Mouse (Mus musculus): ENCODE measurements at regions not wholly inside any gene's neighbourhood (a gene's known extent, or its start where the extent isn't known, plus 50 kb on each side); places are given as distances from the start of the nearest gene placed in this dataset.

DNA sequence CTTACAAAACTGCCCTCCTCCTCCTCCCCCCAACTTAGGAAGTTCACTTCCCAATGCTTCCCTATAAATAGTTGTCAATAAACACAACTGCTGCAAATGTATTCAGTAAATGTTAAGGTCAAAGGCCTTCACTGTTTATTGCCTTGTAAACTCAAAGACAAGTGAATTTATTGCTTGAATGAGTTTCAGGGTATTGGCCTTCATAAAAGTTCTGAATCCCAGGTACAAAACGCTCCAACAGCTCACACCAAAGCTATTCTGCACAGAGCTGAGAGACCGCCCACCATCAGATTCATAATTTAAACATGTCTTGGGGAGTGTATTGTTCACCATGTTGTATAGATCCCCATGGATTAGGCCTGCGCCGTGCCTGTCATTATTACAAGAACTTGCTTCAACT is 53.9 kb upstream of the Cdkn3 start:
- DNase-seq: no peak

DNA sequence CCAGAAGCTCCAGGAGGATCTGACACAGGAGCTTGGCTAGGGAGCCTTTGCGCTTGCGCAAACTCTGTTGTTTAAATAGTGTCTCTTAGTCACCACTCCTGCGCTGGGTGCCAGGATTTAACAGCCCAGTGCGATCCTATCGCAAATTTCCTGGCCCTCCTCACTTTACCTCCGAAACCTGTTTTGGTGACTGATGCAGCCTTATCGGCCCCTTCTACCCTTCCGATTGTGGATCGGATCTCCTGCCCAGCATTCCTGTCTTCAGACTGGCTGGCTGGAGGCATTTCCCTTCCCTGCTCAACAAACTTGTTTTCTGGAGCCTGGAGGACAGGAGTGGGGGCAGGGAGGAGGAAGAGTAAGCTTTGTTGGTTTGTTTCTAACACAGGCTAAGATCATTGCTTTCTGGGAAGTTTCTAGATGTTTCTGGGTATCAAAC is 56.0 kb upstream of the Cdkn3 start:
- DNase-seq: peak; percentile 27

DNA sequence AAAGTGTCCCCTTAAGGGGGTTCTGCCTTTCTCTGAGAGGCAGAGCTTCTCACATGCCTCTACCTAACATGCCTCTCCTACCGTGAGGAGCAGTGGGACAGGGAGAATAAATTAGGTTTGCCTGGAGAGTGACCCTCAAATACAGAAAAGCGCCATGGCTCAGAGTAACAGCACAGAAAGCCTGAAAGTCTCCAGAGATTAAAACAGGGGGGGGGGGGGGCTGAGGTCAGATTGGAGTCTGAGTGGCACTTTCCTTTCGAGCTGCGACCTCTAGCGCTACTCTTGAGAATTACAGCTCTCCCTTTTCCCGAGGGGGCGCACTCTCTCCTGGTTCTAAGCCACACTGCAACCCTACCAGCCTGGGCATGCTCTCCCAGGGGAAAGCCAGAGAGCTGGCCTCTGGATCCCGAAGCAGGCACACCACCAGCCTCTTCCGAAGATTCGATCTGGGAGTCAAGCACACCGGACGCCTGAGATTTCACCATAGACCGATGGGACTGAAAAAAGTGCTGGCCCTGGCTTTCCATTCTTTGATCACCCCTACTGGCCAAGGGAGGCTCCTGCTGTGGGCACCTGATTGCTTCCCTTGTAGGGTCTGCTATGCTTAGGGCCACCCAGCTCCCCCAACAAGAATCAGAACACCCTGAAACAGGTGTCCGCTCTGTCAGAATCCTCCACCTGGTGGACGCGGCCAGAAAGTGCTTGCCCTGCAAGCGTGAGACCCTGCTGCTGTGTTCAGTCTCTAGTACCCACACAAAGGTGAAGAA is 57.5 kb upstream of the Cdkn3 start:
- DNase-seq: peak; percentile 61

DNA sequence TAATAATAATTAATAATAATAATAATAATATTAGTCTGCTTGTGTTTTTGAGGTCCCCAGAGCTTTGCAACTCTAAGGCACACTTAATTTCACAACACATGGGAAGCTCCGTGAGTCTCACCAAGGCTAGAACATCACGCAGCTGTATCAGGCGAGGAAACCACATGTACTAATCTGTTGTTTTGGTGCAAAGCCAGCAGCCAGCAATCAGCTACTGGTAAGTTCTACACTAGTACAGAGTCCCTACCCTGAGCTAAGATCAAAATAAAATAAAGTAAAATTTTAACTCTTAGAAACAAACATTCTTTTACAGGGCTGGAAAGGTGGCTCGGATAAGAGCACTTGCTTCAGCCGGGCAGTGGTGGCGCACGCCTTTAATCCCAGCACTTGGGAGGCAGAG is 67.8 kb upstream of the Cdkn3 start:
- DNase-seq: no peak

DNA sequence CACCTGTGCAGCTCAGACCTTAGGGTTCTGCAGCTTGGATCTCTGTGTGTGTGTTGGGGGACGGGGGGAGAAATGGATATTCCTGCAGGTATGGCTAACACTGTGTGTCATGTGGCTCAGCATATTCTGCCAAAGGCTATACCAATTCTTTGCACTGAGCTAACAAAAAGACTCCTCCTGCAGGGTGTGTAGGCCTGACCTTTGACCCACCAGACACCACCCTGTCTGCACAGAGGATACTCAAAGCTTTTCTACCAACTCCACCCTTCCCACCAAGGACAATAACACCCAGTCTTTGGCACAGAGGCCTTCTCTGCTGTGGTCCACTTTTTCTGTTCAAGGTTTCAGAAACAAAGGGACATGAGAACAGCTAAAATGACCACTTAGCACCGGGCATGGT is 68.3 kb upstream of the Cdkn3 start:
- no peak for DNase-seq

DNA sequence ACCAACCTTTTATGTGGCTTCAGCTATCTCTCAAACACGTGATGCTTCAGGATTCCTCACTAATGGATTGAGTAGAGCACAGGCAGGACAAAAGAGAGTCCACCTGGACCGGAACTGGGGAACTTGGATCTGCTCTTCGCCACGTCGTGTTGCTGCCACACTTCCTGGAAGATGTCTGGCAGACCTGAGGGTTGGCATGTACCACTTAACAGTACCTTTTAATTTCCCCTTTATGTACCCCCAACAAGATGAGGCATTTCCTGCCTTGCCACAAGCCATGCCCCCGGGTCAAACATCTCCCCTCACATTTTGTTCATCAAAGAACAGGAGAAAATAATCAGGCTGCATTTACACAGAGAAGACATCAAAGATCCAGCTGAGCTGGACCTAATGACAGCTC is 77.6 kb upstream of the Cdkn3 start:
- DNase-seq: no peak

DNA sequence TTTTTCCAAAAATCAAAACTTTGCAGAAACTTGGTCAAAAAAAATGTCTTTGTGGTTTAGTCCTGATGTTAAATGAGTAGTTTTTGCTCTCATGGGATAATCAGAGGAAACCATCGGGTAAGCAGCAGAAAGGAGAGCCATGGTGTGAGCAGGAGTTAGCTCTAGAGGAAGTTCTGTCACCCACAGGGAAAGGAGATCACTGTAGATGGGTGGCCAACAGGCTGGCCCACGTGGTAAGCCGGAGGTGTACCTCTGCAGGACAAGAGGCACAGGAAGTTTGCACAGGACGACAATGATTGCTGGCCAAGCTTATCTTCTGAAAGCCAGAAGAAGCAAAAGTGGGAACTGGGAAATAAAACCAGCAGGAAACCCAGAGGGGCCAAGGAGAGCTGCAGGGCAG is 81.4 kb upstream of the Cdkn3 start:
- peak; percentile 7 for DNase-seq

DNA sequence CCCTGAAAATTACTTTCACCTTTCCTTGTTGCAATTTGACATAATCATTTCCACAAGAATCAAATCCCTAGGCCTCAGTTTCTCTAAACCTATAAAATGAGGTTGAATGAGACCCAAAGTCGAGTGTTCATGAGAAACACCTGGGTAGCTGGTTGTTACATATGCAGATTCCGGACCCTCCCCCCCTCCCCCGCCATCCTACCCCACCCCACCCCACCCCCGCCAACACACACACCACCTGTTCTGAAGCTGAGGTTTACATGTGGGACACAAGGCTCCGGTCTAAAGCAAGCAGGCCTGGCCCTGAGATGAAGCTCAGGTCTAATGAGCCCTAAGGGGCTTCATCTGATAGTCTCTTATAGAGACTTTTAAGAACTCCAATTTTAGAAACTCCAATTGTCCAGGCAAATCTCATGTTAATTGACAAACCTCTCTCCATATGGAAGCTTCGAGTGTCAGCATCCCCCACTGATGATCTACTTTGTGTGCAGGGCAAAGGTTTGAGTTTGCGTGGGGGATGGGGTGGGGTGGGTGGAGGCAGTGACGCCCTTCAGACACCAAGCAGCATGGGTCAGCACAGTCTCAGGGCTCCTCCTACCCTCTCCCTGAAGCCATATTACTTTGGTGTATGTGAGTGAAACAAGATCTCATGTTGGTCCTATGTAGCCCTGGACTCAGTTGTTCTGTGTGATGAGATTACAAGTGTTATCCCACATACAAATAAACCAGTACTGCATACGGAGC is 88.7 kb upstream of the Cdkn3 start:
- DNase-seq: no peak

DNA sequence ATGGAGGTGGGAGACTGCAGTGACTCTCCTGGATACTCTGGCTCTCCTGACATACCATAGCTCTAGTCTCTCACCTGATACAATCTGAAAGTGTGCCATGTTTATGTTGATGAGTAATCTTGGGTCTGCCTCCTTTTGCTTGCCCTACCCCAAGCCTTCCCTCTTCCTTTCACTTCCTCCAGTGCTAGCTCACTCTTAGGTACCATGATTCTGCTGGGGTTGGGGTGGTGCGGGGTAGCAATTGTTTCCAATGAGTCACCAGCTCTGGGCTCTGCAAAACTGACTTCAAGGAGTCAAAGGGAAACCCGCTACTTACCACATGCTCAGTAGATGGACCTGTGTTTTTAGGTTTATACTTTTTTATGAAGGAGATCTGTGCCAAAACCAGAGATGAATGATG is 89.3 kb upstream of the Cdkn3 start:
- no peak for DNase-seq

DNA sequence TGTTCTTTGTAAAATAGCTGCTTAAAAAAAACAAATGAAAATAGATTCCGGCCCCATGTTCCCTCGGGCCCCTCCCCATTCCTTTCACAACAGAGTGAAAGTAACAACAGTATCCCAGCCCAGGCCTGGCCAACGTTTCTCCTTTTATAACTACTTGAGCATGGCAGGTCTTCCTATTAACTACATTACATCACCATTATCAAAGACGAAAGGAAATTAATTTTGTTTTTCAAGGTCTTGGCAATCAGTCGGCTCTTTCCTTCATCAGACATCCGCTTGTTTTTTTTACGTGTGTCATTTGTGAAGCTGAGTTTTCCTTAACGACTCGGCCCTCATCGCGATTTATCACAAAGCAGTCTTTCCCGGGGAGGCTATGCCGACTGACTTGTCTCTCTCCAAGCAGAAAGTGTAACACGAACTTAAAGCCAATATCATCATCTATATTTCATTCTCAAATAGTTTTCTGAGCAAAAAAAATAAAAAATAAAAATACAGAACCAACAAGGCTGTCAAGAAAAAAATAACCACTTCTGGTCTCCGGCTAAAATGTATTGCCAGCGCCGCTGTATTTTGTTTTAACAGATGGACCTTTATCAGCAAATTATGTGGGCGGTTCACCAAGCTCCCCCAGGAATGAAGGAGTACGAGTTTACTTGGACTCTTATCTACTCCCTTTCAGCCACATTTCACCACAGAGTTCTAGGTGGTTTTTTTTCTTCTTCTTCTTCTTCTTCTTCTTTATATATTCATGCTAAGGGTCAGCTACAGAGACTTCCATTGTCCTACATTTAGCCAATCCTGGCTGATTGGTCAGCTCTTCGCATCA is 89.9 kb upstream of the Cdkn3 start:
- DNase-seq: peak; percentile 18

DNA sequence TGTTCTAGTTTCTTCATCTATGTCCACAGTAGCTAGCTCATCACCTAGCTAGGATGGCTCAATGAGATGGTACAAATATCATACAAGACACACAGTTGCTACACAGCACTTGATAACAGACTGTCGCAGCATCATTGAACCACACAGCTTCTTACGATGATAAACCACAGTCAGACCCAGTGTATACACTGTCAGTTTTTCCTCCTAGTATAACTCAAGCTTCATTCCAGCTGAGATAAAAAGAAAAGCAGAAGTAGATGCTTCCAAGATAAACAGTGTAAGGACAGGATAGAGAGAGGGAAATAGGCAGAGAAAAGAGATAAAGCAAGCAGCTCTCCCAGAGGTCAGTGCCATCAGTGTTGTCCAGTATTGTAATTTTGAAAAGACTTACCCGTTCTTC is 92.1 kb upstream of the Cdkn3 start:
- DNase-seq: no peak

DNA sequence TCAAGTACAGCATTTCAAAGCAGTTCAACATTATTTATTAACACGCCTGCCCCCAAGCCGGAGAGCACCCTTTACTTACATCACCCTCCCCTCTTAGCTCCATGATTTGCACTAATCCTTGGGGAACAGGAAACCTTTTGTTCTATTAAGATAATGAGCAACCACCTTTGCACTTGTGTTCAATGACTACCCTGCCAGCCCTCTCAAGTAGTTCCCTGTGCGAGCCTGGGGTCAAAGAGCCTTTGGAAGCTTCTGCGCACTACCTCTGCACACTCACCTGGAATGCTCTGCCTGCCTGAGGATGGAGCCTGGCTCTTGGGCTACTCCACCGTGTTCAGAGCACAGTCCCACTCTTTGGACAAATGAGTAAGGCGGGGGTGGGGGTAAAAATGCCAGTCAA is 96.0 kb upstream of the Cdkn3 start:
- no peak for DNase-seq

DNA sequence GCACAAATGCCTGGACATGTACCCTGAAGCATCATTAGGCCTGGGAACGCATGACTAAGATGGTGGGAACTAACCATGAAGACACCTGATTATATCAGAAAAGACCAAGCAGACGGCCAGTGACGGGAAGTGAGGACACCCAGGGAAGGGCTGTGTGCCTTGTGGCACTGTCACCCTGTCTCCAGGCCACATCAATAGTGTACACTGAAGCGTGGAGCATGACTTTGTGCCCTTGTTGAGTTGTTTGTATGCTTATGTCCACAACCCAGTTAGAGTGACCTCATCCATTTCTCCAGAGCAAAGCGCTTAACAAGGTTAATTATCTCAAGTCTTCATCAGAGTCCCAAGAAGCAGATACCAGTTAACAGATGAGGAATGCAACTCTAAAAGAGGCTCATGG is 96.8 kb upstream of the Cdkn3 start:
- DNase-seq: no peak

DNA sequence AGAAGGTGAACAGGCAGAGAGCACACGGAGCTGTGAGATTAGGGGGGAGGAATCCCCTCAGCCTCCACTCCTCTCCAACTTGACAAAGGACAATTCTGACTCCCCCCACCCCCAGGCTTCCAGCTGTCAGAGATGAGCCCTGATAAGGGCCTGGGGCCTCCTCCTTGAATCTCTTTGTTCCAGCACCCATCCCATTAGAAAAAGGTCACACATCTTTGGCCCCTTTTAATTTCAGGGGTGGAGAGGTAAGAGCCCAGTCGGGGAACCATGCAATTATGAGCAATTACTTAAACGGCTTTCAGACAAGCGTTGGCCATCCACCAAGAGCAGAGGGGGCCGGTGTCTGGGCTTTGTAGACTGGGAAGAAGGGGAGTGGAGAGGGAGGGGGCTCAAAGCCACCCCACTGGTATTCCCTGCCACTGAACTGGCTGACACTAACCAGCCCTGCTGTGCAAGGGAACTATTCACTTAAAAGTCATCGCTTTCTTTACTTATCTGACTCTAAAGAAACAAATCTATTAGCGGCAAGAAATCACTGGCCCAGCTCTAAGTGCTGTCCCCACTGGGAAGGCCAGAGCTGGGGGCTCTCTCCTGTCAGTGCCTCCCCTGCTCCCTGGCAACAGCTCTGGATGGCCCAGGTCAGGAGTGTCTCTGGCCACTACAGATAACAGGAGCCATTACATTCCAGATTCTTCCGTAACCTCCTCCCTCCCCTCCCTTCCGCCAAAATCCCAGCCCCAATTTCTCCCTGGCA is 98.4 kb upstream of the Cdkn3 start:
- peak; percentile 8 for DNase-seq

DNA sequence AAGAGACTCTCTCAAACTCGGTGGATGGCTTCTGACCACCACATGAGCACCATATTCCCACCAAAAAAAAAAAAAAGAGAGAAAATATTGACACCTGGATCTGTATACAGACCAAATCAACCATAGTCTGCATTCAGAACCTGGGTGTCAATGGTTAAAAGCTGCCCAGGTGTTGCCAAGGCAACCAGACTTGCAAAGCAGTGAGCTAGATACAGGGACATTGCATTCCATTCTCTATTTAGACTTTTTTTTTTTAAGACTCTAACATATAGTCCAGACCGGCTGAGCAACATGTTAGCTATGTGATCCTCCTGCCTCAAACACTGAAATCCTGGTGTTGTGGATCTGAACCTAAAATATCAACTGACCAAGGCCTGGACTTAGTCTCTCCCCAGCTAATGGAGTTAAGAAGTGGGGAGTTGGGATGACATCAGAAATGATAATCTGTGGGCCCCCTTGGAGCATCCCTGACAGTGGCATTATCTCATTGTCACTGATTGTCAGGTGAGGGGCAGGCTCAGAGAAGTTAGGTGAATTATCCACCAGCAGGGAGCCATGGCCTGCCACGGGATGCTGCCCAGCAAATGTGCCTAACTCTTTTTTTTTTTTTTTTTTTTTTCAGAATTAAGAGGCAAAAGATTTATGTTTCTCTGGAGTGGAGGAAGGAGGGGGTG is 99.1 kb upstream of the Cdkn3 start:
- no peak for DNase-seq

DNA sequence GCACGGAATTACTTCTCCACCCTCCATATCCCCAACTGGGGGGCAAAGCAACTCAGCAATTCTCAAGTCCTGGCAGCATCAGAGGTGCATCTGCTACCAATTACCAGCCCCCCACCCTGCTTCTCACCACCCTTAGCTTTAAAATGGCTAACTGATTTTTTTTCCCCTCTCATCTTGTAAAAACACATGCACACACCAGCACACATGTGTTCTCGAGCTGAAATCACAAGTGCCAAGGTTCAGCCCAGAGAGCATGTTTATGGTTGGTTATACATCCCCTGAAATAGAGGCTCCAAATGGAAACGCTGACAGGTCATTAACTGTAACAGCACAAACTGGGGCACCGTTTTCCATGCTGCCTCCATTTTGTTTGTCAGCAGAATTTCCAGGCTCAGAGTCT is 101.0 kb upstream of the Cdkn3 start:
- no peak for DNase-seq

DNA sequence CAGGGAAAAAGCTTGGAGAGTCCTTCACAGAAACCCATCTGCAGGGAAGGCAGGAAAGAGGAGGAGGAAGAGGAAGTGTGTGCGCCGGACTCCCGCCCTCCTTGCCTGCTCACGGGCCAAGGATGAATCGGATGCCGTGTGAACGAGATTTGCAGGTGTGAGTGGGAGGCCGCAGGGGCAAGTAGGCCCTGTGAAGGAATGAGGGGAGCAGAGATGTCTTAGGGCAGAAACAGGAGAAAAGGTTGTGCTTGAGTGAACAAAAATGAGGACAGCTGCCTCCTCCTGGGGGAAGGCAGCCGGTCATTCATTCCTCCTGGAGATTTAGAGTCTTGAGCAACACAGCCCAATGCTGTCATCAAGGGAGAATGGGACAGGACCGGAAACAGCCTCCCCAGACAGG is 104.1 kb upstream of the Cdkn3 start:
- DNase-seq: no peak

DNA sequence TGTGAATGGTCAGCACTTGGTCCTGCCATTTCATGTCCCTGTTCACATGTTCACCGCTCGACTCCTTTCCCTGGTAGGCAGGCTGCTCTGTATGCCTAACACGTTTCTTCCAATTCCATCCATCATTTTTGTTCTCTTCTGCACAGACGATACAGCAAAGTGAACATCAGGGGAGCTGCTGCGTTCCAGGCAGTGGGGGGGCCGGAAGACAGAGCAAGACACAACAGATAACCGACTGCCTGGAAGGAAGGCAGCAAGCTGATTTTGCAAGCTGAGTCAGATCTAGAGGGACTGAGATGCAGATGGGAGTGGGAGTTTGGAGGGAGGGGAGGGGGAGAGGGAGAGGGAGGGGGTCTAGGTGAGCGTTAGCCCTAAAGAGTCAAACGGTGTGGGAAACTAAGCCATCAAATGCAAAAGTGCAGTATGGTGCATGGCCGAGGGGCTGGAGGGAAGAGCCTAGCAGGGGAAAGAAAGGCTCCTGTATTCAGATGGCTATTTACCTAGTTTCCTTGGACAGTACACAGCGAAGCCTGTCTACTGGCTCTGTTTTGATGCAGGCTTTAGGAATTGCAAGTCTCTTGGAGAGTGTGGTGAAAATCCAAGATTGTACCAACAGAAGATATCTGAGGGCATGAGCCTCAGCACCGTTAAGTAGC is 112.9 kb upstream of the Cdkn3 start:
- DNase-seq: no peak

DNA sequence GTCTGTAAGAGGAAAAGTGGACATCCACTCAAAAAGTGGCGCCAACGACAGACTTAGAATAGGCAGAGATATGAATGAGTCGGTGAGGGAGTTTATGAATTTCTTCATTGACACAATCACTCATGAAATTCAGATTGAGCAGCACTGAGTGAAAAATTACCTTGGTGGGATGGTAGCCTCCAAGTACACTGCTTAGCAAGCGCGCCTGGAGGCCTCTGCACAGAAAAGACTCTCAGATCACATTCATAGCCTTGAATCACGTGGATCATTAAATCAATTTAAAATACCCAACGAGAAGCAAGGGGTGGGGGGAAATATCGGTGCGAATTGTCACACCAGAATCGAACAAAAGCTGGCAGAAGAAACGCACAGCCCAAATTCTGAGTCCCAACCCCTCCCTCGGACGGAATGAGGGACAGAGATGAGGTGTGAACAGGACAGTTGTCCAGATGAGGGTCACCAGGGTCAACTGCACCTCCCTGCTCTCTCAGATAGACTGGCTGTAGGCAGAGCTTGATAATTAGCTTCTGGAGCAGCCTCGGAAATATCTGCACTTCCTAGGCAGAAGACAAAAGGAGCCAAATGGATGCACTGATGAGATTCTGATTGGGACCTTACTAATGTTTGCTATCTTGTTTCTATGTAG is 113.5 kb upstream of the Cdkn3 start:
- no peak for DNase-seq

DNA sequence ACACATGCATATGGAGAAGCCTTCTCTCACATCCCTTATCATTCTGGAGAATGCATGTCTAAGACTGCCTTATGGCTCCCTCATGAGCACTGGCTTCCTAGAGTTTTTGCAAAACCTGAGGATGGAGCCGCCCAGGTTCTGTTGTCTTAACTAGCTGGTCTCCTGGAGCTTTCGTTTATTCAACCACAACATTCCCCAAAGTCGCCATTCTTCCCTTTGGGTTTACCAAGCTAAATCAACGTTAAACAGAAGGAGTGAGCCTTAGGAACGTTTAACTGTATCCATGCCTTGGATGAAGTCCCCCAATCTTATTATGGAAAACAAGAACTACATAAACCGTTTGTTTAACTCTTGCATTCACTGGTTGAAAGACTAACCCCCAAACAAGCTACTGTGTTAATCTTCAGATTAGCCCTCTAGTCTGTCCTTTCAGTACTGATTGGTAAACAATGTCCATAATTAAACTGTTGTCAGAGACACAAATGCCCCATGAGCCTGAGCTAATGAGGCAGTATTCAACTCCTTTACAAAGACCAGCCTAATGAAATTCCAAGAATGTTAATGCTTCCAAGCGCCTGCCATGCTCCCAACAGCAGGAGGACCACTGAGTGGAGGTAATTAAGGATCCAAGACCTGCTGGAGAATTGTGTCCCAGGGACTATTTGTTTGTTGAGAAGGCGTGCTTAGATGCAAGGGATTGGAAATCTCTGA is 121.1 kb upstream of the Cdkn3 start:
- DNase-seq: no peak

DNA sequence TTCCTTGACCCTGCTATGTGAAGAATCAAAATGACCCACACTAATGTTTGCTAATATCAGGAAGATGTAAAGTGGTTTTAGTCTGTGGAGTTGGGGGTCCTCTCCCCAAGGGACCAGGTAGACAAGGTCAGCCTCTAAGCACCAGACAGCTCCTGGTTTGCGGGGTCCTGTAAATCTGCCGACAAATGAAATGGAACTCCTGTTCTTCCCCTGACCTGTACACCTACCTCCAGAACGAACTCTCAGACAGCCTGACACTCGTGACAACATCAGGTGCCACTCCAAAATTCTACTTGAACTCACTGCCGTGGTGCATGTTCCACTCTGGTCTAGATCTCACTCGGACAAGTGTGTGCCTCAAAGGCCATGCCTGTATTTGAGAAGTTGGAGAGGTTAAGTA is 121.8 kb upstream of the Cdkn3 start:
- DNase-seq: no peak
